Mouse (Mus musculus): ENCODE results near the gene Batf.
A peak's percentile ranks its signal among the peaks of the same experiment; 100 is the strongest.
"Not testable (repeated sequence)": the region's sequence is repeated elsewhere in the genome, so short reads cannot be mapped to it uniquely, and the experiment has no call there.

Gene Batf

GRCm38 (mm10) chr12:85686466-85687216 is at the start of gene Batf:
Gene Batf, plus strand, starts transcription at chr12:85686669.
- no peak for DNase-seq (ENCODE audit: low spot score in 2 of 2)

- DNase-seq (ENCODE audit: low spot score in 2 of 2) = no peak
Observed at GRCm38 (mm10) chr12:85637932-85638331, 48.5 kb upstream of the Batf start.

- DNase-seq (ENCODE audit: low spot score in 2 of 2) = no peak
Observed at GRCm38 (mm10) chr12:85638541-85639325, 47.7 kb upstream of the Batf start.

- DNase-seq (ENCODE audit: low spot score in 2 of 2) = peak; percentile 76 to 83
Observed at GRCm38 (mm10) chr12:85639326-85640008, 47.0 kb upstream of the Batf start.

GRCm38 (mm10) chr12:85640852-85641563 is 45.5 kb upstream of the Batf start:
- no peak for DNase-seq (ENCODE audit: low spot score in 2 of 2)

GRCm38 (mm10) chr12:85641564-85641931 is 44.9 kb upstream of the Batf start:
- DNase-seq (ENCODE audit: low spot score in 2 of 2) = no peak

- no peak for DNase-seq (ENCODE audit: low spot score in 2 of 2)
Observed at GRCm38 (mm10) chr12:85643735-85644134, 42.7 kb upstream of the Batf start.

- peak in 1 of 2 experiments; percentile 49 for DNase-seq (ENCODE audit: low spot score in 2 of 2)
Observed at GRCm38 (mm10) chr12:85645664-85646063, 40.8 kb upstream of the Batf start.

- DNase-seq (ENCODE audit: low spot score in 2 of 2) = no peak
Observed at GRCm38 (mm10) chr12:85647346-85647745, 39.1 kb upstream of the Batf start.

- DNase-seq (ENCODE audit: low spot score in 2 of 2) = no peak
Observed at GRCm38 (mm10) chr12:85647955-85648354, 38.5 kb upstream of the Batf start.

GRCm38 (mm10) chr12:85659319-85659718 is 27.1 kb upstream of the Batf start:
- peak; percentile 79 to 82 for DNase-seq (ENCODE audit: low spot score in 2 of 2)

GRCm38 (mm10) chr12:85660855-85661254 is 25.6 kb upstream of the Batf start:
- DNase-seq (ENCODE audit: low spot score in 2 of 2) = no peak

- DNase-seq (ENCODE audit: low spot score in 2 of 2) = not testable (repeated sequence)
Observed at GRCm38 (mm10) chr12:85662232-85662631, 24.2 kb upstream of the Batf start.

- peak; percentile 80 to 90 for DNase-seq (ENCODE audit: low spot score in 2 of 2)
Observed at GRCm38 (mm10) chr12:85662896-85663295, 23.6 kb upstream of the Batf start.

- DNase-seq (ENCODE audit: low spot score in 2 of 2) = no peak
Observed at GRCm38 (mm10) chr12:85666112-85666511, 20.4 kb upstream of the Batf start.

GRCm38 (mm10) chr12:85667071-85667470 is 19.4 kb upstream of the Batf start:
- no peak for DNase-seq (ENCODE audit: low spot score in 2 of 2)

- DNase-seq (ENCODE audit: low spot score in 2 of 2) = no peak
Observed at GRCm38 (mm10) chr12:85668696-85669095, 17.8 kb upstream of the Batf start.

- no peak for DNase-seq (ENCODE audit: low spot score in 2 of 2)
Observed at GRCm38 (mm10) chr12:85670080-85670479, 16.4 kb upstream of the Batf start.

GRCm38 (mm10) chr12:85673914-85674313 is 12.6 kb upstream of the Batf start:
- DNase-seq (ENCODE audit: low spot score in 2 of 2) = no peak

- DNase-seq (ENCODE audit: low spot score in 2 of 2) = no peak
Observed at GRCm38 (mm10) chr12:85679117-85679516, 7.4 kb upstream of the Batf start.

- DNase-seq (ENCODE audit: low spot score in 2 of 2) = no peak
Observed at GRCm38 (mm10) chr12:85679808-85680207, 6.7 kb upstream of the Batf start.

- no peak for DNase-seq (ENCODE audit: low spot score in 2 of 2)
Observed at GRCm38 (mm10) chr12:85682328-85682727, 4.1 kb upstream of the Batf start.
